Mouse (Mus musculus) ES-E14 (cell line): Measurements from ENCODE around the gene Dab2.

Experiments
- CHD2 ChIP-seq: IDR thresholded peaks from 2 replicates; pipeline ENCODE4 v1.6.1; 2014; ENCODE audit warnings: mild to moderate bottlenecking, low read depth, low read length, inconsistent platforms
- HCFC1 ChIP-seq: IDR thresholded peaks from 2 replicates; pipeline ENCODE4 v1.6.1; 2012; ENCODE audit warnings: low read length, inconsistent platforms, borderline replicate concordance; ENCODE audit not compliant: insufficient read depth
- ZNF384 ChIP-seq: IDR thresholded peaks from 2 replicates; pipeline ENCODE4 v1.6.1; 2012; ENCODE audit warnings: low read depth, low read length, inconsistent platforms

- TF ChIP-seq ZNF384: no peak
- no peak for TF ChIP-seq HCFC1
- TF ChIP-seq CHD2: no peak
Measured at GRCm38 (mm10) chr15:6444452-6444851, 144.9 kb downstream of the Dab2 start.
